Mouse (Mus musculus) kidney, embryonic 15.5 days (tissue): ENCODE results near the gene Il12b. TPM values are rescaled to one million over a fixed set of nuclear protein-coding genes. Genes with fewer than 3 reads are reported as not detected.
"Not testable (repeated sequence)": the region's sequence is repeated elsewhere in the genome, so short reads cannot be mapped to it uniquely, and the experiment has no call there.

Source experiments
- ATAC-seq: fragments of 200-750 bp; cut with Nextera tagmentation; replicated peaks from 2 replicates; pipeline ENCODE4 v1.8.0; 2017; ENCODE audit warnings: moderate TSS enrichment; ENCODE audit not compliant: low FRiP score
- H3K27ac ChIP-seq: fragments of 300-500 bp; sonication (generic); 2 replicates; pipeline ENCODE4 v1.5.1; 2015; ENCODE audit warnings: mild to moderate bottlenecking, inconsistent platforms
- H3K27me3 ChIP-seq: fragments of 300-500 bp; sonication (generic); 2 replicates; pipeline ENCODE4 v1.6.1; 2015; ENCODE audit warnings: inconsistent platforms
- H3K36me3 ChIP-seq: fragments of 300-500 bp; sonication (generic); 2 replicates; pipeline ENCODE4 v1.6.1; 2015; ENCODE audit warnings: inconsistent platforms
- H3K4me1 ChIP-seq: fragments of 300-500 bp; sonication (generic); 2 replicates; pipeline ENCODE4 v1.6.1; 2015; ENCODE audit warnings: inconsistent platforms
- H3K4me2 ChIP-seq: fragments of 300-500 bp; sonication (generic); 2 replicates; pipeline ENCODE4 v1.6.1; 2015; ENCODE audit warnings: moderate library complexity, mild to moderate bottlenecking, inconsistent platforms
- H3K4me3 ChIP-seq: fragments of 300-500 bp; sonication (generic); replicated peaks from 2 replicates; pipeline ENCODE4 v1.5.1; 2015; ENCODE audit warnings: mild to moderate bottlenecking, inconsistent platforms
- H3K9ac ChIP-seq: fragments of 300-500 bp; sonication (generic); 2 replicates; pipeline ENCODE4 v1.6.1; 2015; ENCODE audit warnings: mild to moderate bottlenecking, inconsistent platforms
- H3K9me3 ChIP-seq: fragments of 300-500 bp; sonication (generic); replicated peaks from 2 replicates; pipeline ENCODE4 v1.6.1; 2016; ENCODE audit warnings: inconsistent platforms
- WGBS: fragments of 180-500 bp; shearing (Covaris S2); methylation state at CpG from one replicate; pipeline ENCODE4 v1.1.7; 2015; ENCODE audit warnings: mixed read lengths; 5-methylcytosine and 5-hydroxymethylcytosine counted together
- polyA plus RNA-seq: library from polyadenylated mRNA; unstranded; fragments of >200 nt; fragmentation: Nextera tagmentation; extraction: Ambion mirVana; gene quantifications from 2 replicates; pipeline ENCODE4 v1.2.1, GENCODE M21; 2015

Gene Il12b
- polyA plus RNA-seq, 1 experiment from 2014 or later, result not detected

DNA sequence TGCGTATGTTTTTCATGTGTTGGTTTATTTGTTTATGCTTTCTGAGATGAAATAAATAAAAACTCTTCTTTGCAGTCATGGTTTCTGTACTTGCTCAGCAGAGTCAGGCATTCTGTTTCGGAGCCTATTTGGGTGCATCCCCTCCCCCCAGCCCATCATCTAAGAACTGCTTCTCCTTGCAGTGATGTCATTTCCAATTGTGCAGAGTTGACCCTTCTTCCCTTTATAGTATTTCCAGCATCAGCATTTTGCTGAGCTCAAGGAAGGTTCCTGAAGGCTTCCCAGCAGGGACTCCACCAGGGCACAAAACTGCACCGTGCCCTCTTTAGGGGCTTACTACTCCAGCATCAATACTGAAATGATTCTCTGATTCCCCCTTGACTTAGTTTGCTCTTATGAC is 14.7 kb downstream of the Il12b start:
- ATAC-seq, result no peak
- H3K4me1 ChIP-seq, result no peaks in the 10 kb centered on the region
- H3K9ac ChIP-seq, result no peak overlapping the region
- no peak overlapping the region for H3K4me2 ChIP-seq
- no peak overlapping the region for H3K4me3 ChIP-seq
- H3K9me3 ChIP-seq, result no peaks in the 10 kb centered on the region
- 90% methylated on average over 3 of the region's 3 CpGs for WGBS
- no peak overlapping the region for H3K27ac ChIP-seq
- H3K36me3 ChIP-seq, result no peaks in the 10 kb centered on the region
- H3K27me3 ChIP-seq, result 0 out of 2 replicates have a peak, but pooled peaks cover 3% of the 10 kb centered on the region

DNA sequence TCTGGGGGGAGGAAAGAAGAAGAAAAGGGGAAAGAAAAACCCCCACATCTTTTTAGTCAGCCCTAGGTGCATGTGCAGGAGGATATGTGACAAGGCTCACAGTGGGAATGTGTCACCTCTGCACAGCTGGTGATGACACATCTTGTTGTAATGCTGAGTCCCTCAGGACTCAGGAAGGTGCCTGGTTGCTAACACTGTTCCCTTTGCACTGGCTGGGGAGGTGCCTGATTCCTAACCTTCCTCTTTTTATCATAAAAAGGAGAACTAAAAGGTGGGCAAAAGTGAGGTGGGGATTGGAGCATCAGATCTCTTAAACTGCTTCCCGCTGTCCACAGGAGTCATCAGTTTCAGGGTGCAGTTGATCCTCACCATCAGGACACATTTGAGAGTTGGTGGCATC is 17.5 kb downstream of the Il12b start:
- 58% methylated on average over 1 of the region's 1 CpGs for WGBS

DNA sequence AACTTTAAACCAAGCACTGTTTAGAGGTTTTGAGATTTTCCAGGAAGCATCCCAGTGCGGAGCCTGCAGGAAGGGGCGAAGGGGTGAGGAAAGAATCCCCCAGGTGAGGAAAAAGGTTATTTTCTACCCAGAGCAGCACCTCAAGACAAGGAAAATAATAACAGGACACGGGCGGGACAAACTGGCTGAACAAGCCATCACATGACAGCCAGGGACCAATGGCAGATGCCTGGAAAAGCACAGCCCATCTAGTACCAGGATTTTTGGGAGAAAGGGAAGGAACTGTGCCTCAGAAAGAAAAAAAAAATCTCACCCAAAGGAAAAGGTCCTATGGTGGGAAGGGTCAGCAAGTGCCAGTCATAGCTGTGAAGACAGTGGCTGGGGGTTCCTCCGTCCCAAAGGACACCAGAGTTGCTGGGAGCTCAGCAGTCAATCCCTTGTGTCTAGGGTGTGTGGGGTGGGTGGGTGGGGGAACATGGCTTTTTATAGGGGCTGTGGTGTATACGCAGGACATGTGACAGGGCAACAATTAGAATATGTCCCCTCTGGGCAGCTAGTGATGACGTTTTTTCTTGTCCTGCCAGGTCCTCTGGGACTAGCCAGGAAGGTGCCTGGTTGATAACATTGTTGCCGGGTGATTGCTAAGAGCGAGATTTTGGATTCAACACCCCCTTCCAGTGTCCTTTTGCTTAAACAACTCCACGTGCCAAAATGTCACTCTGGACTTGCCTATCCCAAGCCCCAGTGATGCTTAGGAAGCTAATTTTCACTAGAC is 22.7 kb downstream of the Il12b start:
- 0 out of 2 replicates have a peak, but pooled peaks cover 3% of the 10 kb centered on the region for H3K27me3 ChIP-seq
- WGBS, result 75% methylated on average over 10 of the region's 10 CpGs
- H3K27ac ChIP-seq, result no peak overlapping the region
- peaks cover 3% of the 10 kb centered on the region; the same call in 1 of the 2 replicates for H3K4me1 ChIP-seq
- no peak overlapping the region for H3K4me2 ChIP-seq
- H3K36me3 ChIP-seq, result no peaks in the 10 kb centered on the region
- H3K9me3 ChIP-seq, result no peaks in the 10 kb centered on the region
- ATAC-seq, result no peak
- no peak overlapping the region for H3K9ac ChIP-seq
- no peak overlapping the region for H3K4me3 ChIP-seq

More for the DNA sequence above, 17.5 kb downstream of the Il12b start:
- no peak overlapping the region for H3K4me3 ChIP-seq
- H3K4me1 ChIP-seq, result no peaks in the 10 kb centered on the region
- no peak overlapping the region for H3K27ac ChIP-seq
- H3K36me3 ChIP-seq, result no peaks in the 10 kb centered on the region
- H3K27me3 ChIP-seq, result 0 out of 2 replicates have a peak, but pooled peaks cover 3% of the 10 kb centered on the region
- H3K4me2 ChIP-seq, result no peak overlapping the region
- H3K9ac ChIP-seq, result no peak overlapping the region
- ATAC-seq, result no peak
- H3K9me3 ChIP-seq, result no peaks in the 10 kb centered on the region

DNA sequence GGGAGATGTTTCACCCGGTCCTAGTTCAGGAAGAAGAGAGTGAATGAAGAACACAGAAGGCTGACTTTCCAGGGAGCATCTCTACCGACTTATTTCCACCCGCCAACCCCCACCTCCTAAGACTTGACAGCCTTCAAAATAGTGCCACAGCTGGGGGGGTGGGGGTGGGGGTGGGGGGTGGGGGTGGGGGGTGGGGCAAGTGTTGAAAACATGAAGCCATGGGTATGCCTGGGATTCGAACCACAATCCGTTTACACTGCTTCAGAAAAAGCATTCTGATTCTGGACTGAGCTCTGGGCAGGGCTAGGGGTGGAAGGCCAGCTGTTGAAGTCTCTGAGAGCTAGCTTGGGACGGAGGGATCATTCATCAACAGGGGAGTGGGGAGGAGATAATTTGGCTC is 23.4 kb downstream of the Il12b start:
- H3K4me1 ChIP-seq, result peaks cover 3% of the 10 kb centered on the region; the same call in 1 of the 2 replicates
- no peak overlapping the region for H3K4me3 ChIP-seq
- no peak overlapping the region for H3K27ac ChIP-seq
- no peak for ATAC-seq
- no peaks in the 10 kb centered on the region for H3K36me3 ChIP-seq
- no peak overlapping the region for H3K4me2 ChIP-seq
- 0 out of 2 replicates have a peak, but pooled peaks cover 3% of the 10 kb centered on the region for H3K27me3 ChIP-seq
- no peak overlapping the region for H3K9ac ChIP-seq
- 43% methylated on average over 6 of the region's 6 CpGs for WGBS
- H3K9me3 ChIP-seq, result no peaks in the 10 kb centered on the region

DNA sequence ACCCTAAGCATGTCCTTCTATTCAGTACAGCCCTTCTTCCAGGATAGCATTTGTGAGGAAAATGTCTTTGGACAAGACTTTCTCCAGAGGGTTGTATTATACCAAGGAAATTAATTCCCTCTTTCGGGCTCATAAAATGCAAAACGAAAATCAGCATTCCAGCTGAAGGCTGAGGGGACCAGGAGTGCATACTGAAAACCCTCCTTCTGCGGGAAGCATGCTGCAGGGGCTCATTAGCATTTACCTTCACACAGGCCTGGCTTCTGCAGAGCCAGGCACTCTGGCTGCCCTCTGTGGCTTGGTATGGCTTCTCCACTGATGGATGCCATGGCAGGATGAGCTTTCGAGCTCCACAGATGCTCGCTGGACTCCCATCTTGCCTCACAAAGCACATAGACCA is 24.1 kb downstream of the Il12b start:
- H3K4me2 ChIP-seq, result no peak overlapping the region
- H3K27me3 ChIP-seq, result 0 out of 2 replicates have a peak, but pooled peaks cover 3% of the 10 kb centered on the region
- WGBS, result 53% methylated on average over 5 of the region's 5 CpGs
- no peaks in the 10 kb centered on the region for H3K9me3 ChIP-seq
- no peak overlapping the region for H3K9ac ChIP-seq
- no peak overlapping the region for H3K27ac ChIP-seq
- no peaks in the 10 kb centered on the region for H3K36me3 ChIP-seq
- no peak for ATAC-seq
- H3K4me3 ChIP-seq, result no peak overlapping the region
- H3K4me1 ChIP-seq, result peaks cover 3% of the 10 kb centered on the region; the same call in 1 of the 2 replicates

DNA sequence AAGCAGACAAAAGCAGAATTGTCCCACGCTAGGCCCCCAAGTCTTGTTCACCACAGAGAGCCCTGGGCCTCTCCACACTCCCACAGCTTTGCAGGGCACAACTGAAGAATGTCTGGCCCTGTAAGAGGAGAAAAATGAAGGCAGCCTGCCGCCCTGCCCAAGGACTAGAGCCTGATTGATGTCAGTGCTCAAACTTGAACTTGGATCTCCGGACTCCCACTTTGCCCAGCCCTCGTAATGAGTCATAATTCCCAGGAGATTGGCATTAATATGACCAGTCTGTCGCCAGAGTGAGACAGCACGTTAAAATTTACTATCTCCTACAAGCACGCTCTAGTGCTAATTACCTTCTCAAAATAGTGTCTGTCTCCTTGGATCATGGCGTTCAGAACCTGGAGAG is 25.1 kb downstream of the Il12b start:
- Histone ChIP-seq H3K27ac (no peak overlapping the region), H3K9ac (no peak overlapping the region), H3K27me3 (no peaks in the 10 kb centered on the region), H3K4me2 (no peak overlapping the region), H3K9me3 (no peaks in the 10 kb centered on the region), H3K36me3 (no peaks in the 10 kb centered on the region), H3K4me1 (peaks cover 3% of the 10 kb centered on the region; the same call in 1 of the 2 replicates), H3K4me3 (no peak overlapping the region)
- no peak for ATAC-seq
- 30% methylated on average over 8 of the region's 8 CpGs for WGBS

DNA sequence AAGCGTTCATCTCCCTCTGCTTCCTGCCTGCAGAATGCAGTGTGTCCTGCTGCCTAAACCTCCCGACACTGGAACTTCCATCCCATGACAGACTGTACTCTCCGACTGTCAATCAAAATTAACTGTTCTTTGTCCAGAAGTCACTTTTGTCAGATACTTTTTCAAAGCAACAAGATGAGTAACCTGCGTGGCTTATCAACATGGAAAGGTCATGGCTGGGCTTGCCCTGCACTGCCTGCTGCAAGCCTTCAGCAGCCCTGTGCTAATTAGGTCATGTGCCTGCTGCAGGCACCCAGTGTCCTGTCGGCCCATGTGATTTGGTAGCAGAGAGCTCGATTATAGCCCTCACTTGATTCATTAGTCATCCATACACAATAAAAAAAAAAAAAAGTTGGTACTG is 25.8 kb downstream of the Il12b start:
- no peaks in the 10 kb centered on the region for H3K9me3 ChIP-seq
- ATAC-seq, result no peak
- H3K27me3 ChIP-seq, result no peaks in the 10 kb centered on the region
- no peak overlapping the region for H3K4me2 ChIP-seq
- H3K27ac ChIP-seq, result no peak overlapping the region
- H3K4me3 ChIP-seq, result no peak overlapping the region
- 58% methylated on average over 6 of the region's 6 CpGs for WGBS
- H3K36me3 ChIP-seq, result no peaks in the 10 kb centered on the region
- H3K9ac ChIP-seq, result no peak overlapping the region
- peaks cover 3% of the 10 kb centered on the region; the same call in 1 of the 2 replicates for H3K4me1 ChIP-seq

DNA sequence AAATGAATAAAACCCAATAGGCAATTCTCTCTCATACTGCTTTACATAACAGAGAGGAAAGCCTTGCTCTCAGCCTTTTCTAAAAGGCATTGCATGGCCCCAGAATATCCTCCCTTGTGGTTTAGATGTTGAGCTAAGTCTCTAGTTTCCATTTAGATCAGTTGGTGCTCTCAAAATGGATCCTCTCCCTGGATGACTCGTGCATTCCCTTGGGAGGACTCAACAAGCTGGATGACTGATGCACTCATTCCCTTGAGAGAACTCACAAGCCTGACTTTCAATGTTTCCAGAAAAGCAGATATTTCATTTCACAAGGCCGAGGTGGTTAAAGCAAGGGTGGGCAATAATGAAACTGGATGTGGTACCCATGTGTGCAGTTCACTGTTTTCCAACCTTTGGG is 28.1 kb downstream of the Il12b start:
- Histone ChIP-seq H3K4me2 (no peak overlapping the region), H3K27ac (no peak overlapping the region), H3K9ac (no peak overlapping the region), H3K9me3 (no peaks in the 10 kb centered on the region), H3K4me1 (peaks cover 3% of the 10 kb centered on the region; the same call in 1 of the 2 replicates), H3K36me3 (no peaks in the 10 kb centered on the region), H3K27me3 (no peaks in the 10 kb centered on the region), H3K4me3 (no peak overlapping the region)
- WGBS, result 81% methylated on average over 2 of the region's 2 CpGs
- no peak for ATAC-seq

DNA sequence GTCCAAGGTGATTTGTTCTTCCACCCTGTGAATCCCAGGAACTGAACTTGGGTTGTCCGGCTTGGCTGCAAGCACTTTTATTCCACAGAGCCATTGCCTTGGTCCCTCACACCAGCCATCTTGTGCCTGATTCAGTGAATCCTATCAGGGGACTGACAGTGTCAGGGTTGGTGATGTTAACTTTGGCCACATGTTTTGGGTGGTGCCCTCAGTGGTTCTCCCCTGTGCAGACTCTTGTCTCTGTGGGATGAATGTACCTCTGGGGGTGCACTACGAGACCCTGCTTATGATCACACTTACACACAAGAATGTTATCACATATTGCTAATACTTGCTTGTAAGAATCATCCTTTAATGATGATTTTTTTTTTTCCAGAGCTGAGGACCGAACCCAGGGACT is 30.2 kb downstream of the Il12b start:
- no peak overlapping the region for H3K9ac ChIP-seq

DNA sequence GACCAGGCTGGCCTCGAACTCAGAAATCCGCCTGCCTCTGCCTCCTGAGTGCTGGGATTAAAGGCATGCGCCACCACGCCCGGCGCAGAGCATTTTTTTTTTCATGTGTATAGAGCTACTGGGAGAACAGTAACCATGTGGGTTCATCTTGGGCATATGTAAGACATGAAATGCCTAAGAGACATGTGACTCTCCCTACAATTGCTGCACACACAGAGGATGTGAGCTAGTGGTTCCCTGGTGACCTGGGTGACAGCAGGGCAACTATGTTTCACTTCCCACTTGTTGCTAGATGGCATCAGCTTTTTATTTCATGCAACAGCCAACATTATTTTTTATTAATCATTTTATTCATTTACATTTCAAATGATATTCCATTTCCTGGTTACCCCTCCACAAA is 37.9 kb downstream of the Il12b start:
- ATAC-seq, result no peak
- H3K4me2 ChIP-seq, result no peak overlapping the region
- no peaks in the 10 kb centered on the region for H3K27me3 ChIP-seq
- H3K4me1 ChIP-seq, result no peaks in the 10 kb centered on the region
- 97% methylated on average over 6 of the region's 6 CpGs for whole genome bisulfite sequencing
- no peaks in the 10 kb centered on the region for H3K9me3 ChIP-seq
- no peak overlapping the region for H3K9ac ChIP-seq
- H3K4me3 ChIP-seq, result no peak overlapping the region
- H3K27ac ChIP-seq, result no peak overlapping the region
- no peaks in the 10 kb centered on the region for H3K36me3 ChIP-seq

More for the DNA sequence above, 30.2 kb downstream of the Il12b start:
- Histone ChIP-seq H3K4me2 (no peak overlapping the region), H3K27ac (no peak overlapping the region), H3K4me3 (no peak overlapping the region), H3K4me1 (no peaks in the 10 kb centered on the region), H3K36me3 (no peaks in the 10 kb centered on the region), H3K27me3 (no peaks in the 10 kb centered on the region), H3K9me3 (no peaks in the 10 kb centered on the region)
- ATAC-seq, result no peak
- WGBS, result 82% methylated on average over 3 of the region's 3 CpGs

DNA sequence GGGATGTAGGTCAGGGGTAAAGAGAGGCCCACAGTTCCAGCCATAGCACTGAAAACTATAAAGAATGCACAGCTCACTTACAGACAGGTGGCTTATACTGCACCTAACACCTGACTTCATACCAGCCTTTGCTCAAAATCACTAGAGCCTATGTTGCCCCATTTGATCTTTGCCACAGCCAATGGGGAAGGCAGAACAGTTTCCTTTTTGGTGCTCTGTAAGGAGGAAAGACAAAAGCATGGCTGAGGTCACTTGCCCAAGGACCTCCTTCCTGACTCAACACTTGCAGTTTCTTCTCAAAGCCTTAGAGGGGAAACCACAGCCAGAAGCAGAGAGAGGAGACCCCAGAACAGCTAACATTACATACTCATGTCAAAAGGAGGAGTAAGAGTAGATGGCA is 51.2 kb downstream of the Il12b start:
- Histone ChIP-seq H3K4me2 (no peak overlapping the region), H3K27me3 (no peaks in the 10 kb centered on the region), H3K9me3 (no peaks in the 10 kb centered on the region), H3K36me3 (peaks cover 24% of the 10 kb centered on the region), H3K4me3 (no peak overlapping the region), H3K9ac (no peak overlapping the region), H3K4me1 (no peaks in the 10 kb centered on the region), H3K27ac (no peak overlapping the region)
- no peak for ATAC-seq

DNA sequence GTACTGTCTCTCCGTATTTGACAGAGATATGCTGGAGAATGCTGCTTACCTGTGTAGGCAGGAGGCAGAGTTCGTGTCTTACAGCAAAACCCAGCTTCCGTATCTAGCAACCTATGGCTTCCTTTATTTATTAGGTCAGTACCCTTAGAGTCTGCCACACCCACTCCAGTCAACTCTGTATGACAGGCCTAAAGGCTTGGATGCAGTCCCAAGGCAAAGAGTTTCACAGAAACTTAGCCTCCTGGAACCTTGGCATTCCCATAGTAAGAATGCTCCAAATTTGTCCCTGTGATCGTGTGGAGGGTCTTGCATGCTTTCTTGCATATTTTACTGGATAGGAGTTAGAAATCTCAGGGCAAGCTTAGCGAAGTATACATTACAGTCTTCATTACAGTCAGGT is 52.2 kb downstream of the Il12b start:
- not testable (repeated sequence) for H3K9ac ChIP-seq, H3K4me1 ChIP-seq, H3K9me3 ChIP-seq, H3K4me3 ChIP-seq, H3K27ac ChIP-seq, ATAC-seq, H3K27me3 ChIP-seq, H3K4me2 ChIP-seq
- peaks cover 33% of the 10 kb centered on the region for H3K36me3 ChIP-seq
- 89% methylated on average over 5 of the region's 5 CpGs for WGBS

DNA sequence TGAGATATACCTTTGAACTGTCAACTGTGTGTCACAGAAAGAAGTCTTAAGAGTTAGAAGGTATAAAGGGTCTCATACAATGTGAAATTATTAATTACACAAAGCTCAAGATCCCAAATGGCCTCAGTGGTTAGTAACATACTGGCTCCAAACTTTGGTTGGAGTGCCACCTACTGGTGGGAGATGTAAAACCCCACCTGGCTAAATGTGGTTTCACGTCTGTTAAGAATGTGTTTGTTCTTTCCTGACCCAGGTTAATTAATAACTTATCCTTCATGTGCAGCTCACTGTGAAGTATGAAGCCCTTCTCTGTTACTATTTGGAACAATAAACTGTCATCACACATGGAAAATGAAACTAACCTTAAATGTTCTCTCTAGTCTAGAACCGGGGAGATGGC is 53.6 kb downstream of the Il12b start:
- Histone ChIP-seq H3K9ac (no peak overlapping the region), H3K27me3 (no peaks in the 10 kb centered on the region), H3K4me3 (no peak overlapping the region), H3K4me1 (no peaks in the 10 kb centered on the region), H3K27ac (no peak overlapping the region), H3K36me3 (peaks cover 45% of the 10 kb centered on the region), H3K4me2 (no peak overlapping the region), H3K9me3 (no peaks in the 10 kb centered on the region)
- peak; percentile 70; the same call in 1 of the 2 replicates for ATAC-seq
- WGBS, result 51% methylated on average over 2 of the region's 2 CpGs
